Mouse (Mus musculus) bone marrow macrophage, adult 2 months (primary cell): ENCODE data around the gene Pbld2. TPM values are rescaled to one million over a fixed set of nuclear protein-coding genes. Genes with fewer than 3 reads are reported as not detected.

Experiments
- H3K27ac ChIP-seq: 2 replicates; pipeline ENCODE4 v1.5.1; 2012; ENCODE audit warnings: low read depth, low read length; ENCODE audit not compliant: insufficient read depth
- H3K4me1 ChIP-seq: 2 replicates; pipeline ENCODE4 v1.6.1; 2012; ENCODE audit warnings: low read length; ENCODE audit not compliant: control insufficient read depth, insufficient read depth
- H3K4me3 ChIP-seq: 2 replicates; pipeline ENCODE4 v1.5.1; 2012; ENCODE audit warnings: mild to moderate bottlenecking, low read length, moderate library complexity; ENCODE audit not compliant: insufficient read depth
- CTCF ChIP-seq: IDR thresholded peaks from 2 replicates; pipeline ENCODE4 v1.5.1; 2012; ENCODE audit warnings: low read depth, mild to moderate bottlenecking, low read length, moderate library complexity
- POLR2A ChIP-seq: IDR thresholded peaks from 2 replicates; pipeline ENCODE4 v1.6.1; 2012; ENCODE audit warnings: mild to moderate bottlenecking, low read depth, low read length, borderline replicate concordance
- polyA plus RNA-seq: library from polyadenylated mRNA; stranded (reverse); fragments of >200 nt; gene quantifications from 2 replicates; pipeline ENCODE4 v1.2.4, GENCODE M21; 2012; ENCODE audit not compliant: missing spikeins, insufficient read depth, insufficient read length

Pbld2 gene
- polyA plus RNA-seq, 1 experiment: 0.24 TPM

- Histone ChIP-seq H3K27ac (peak overlapping the region; percentile 90), H3K4me1 (peaks cover 9% of the 10 kb centered on the region), H3K4me3 (peak overlapping the region; percentile 68)
- no peak for TF ChIP-seq POLR2A
These were observed 430 bp downstream of the Pbld2 start for GRCm38 (mm10) chr10:63024580-63024910.

GRCm38 (mm10) chr10:63025016-63025415 lies 901 bp downstream of the Pbld2 start:
- H3K4me1 ChIP-seq: peaks cover 9% of the 10 kb centered on the region
- peak overlapping the region; percentile 90; the same call in 1 of the 2 replicates for H3K27ac ChIP-seq
- no peak for TF ChIP-seq POLR2A
- H3K4me3 ChIP-seq: no peak overlapping the region

- TF ChIP-seq POLR2A (no peak), CTCF (no peak)
- H3K4me1 ChIP-seq: peaks cover 9% of the 10 kb centered on the region
- no peak overlapping the region for H3K4me3 ChIP-seq
- H3K27ac ChIP-seq: no peak overlapping the region
These were observed 1.4 kb downstream of the Pbld2 start for GRCm38 (mm10) chr10:63025491-63026011.

- Histone ChIP-seq H3K4me1 (peaks cover 7% of the 10 kb centered on the region), H3K27ac (no peak overlapping the region), H3K4me3 (no peak overlapping the region)
- TF ChIP-seq POLR2A (no peak), CTCF (no peak)
These were observed 2.2 kb downstream of the Pbld2 start for GRCm38 (mm10) chr10:63026156-63026794.

GRCm38 (mm10) chr10:63026795-63027160 lies 2.7 kb downstream of the Pbld2 start:
- Histone ChIP-seq H3K4me1 (peaks cover 5% of the 10 kb centered on the region; the same call in 1 of the 2 replicates), H3K27ac (no peak overlapping the region), H3K4me3 (no peak overlapping the region)
- TF ChIP-seq POLR2A: no peak

- Histone ChIP-seq H3K4me1 (peaks cover 7% of the 10 kb centered on the region; the same call in 1 of the 2 replicates), H3K4me3 (no peak overlapping the region), H3K27ac (no peak overlapping the region)
- TF ChIP-seq CTCF (no peak), POLR2A (no peak)
These were observed 3.5 kb downstream of the Pbld2 start for GRCm38 (mm10) chr10:63027376-63028161.

GRCm38 (mm10) chr10:63028396-63028795 lies 4.3 kb downstream of the Pbld2 start:
- H3K4me3 ChIP-seq: no peak overlapping the region
- peaks cover 7% of the 10 kb centered on the region; the same call in 1 of the 2 replicates for H3K4me1 ChIP-seq
- no peak for TF ChIP-seq CTCF
- TF ChIP-seq POLR2A: no peak
- no peak overlapping the region for H3K27ac ChIP-seq

- H3K27ac ChIP-seq: no peak overlapping the region
- TF ChIP-seq POLR2A (no peak), CTCF (no peak)
- H3K4me1 ChIP-seq: peaks cover 8% of the 10 kb centered on the region; the same call in 1 of the 2 replicates
- no peak overlapping the region for H3K4me3 ChIP-seq
These were observed 8.2 kb downstream of the Pbld2 start for GRCm38 (mm10) chr10:63032267-63032666.

- Histone ChIP-seq H3K4me3 (no peak overlapping the region), H3K4me1 (peaks cover 8% of the 10 kb centered on the region; the same call in 1 of the 2 replicates), H3K27ac (no peak overlapping the region)
- TF ChIP-seq POLR2A (no peak), CTCF (no peak)
These were observed 8.8 kb downstream of the Pbld2 start for GRCm38 (mm10) chr10:63032956-63033355.

- no peak for TF ChIP-seq CTCF
- TF ChIP-seq POLR2A: no peak
- H3K4me3 ChIP-seq: no peak overlapping the region
- peaks cover 6% of the 10 kb centered on the region for H3K4me1 ChIP-seq
- H3K27ac ChIP-seq: no peak overlapping the region
These were observed 14.6 kb downstream of the Pbld2 start for GRCm38 (mm10) chr10:63038571-63039320.
